Mouse (Mus musculus) hindbrain, embryonic 11.5 days (tissue): Measurements from ENCODE around the gene Spns3. TPM values are rescaled to one million over a fixed set of nuclear protein-coding genes. Genes with fewer than 3 reads are reported as not detected.
A peak's percentile ranks its signal among the peaks of the same experiment; 100 is the strongest.

Experiments
- ATAC-seq: fragments of 200-750 bp; cut with Nextera tagmentation; 2 replicates; pipeline ENCODE4 v1.8.0; 2017; ENCODE audit warnings: mild to moderate bottlenecking, moderate TSS enrichment, moderate library complexity; ENCODE audit not compliant: low FRiP score
- DNase-seq: peaks from one replicate; pipeline ENCODE4 v3.0.0-alpha.2; 2015; ENCODE audit warnings: low spot score
- H3K27ac ChIP-seq: fragments of 300-500 bp; sonication (generic); 2 replicates; pipeline ENCODE4 v1.5.1; 2014; ENCODE audit warnings: mild to moderate bottlenecking, low read depth, low read length
- H3K27me3 ChIP-seq: fragments of 300-500 bp; sonication (generic); 2 replicates; pipeline ENCODE4 v1.6.1; 2014; ENCODE audit warnings: mild to moderate bottlenecking, low read length, moderate library complexity, mixed read lengths; ENCODE audit not compliant: control insufficient read depth, insufficient read depth
- H3K36me3 ChIP-seq: fragments of 300-500 bp; sonication (generic); 2 replicates; pipeline ENCODE4 v1.6.1; 2014; ENCODE audit warnings: mild to moderate bottlenecking, low read length, moderate library complexity, mixed read lengths; ENCODE audit not compliant: control insufficient read depth, insufficient read depth
- H3K4me1 ChIP-seq: fragments of 300-500 bp; sonication (generic); replicated peaks from 2 replicates; pipeline ENCODE4 v1.6.1; 2014; ENCODE audit warnings: low read length, mixed read lengths; ENCODE audit not compliant: control insufficient read depth, insufficient read depth
- H3K4me2 ChIP-seq: fragments of 300-500 bp; sonication (generic); replicated peaks from 2 replicates; pipeline ENCODE4 v1.6.1; 2014; ENCODE audit warnings: mild to moderate bottlenecking, low read depth, low read length
- H3K4me3 ChIP-seq: fragments of 300-500 bp; sonication (generic); 2 replicates; pipeline ENCODE4 v1.5.1; 2014; ENCODE audit warnings: low read depth, low read length
- H3K9ac ChIP-seq: fragments of 300-500 bp; sonication (generic); 2 replicates; pipeline ENCODE4 v1.6.1; 2014; ENCODE audit warnings: low read depth, low read length
- H3K9me3 ChIP-seq: fragments of 300-500 bp; sonication (generic); 2 replicates; pipeline ENCODE4 v1.6.1; 2016; ENCODE audit warnings: low read length; ENCODE audit not compliant: control insufficient read depth
- WGBS: fragments of 180-500 bp; shearing (Covaris S2); extraction: QIAGEN DNeasy Blood & Tissue Kit; methylation state at CpG from one replicate; pipeline ENCODE4 v1.1.7; 2014; 5-methylcytosine and 5-hydroxymethylcytosine counted together
- polyA plus RNA-seq: library from polyadenylated mRNA; unstranded; fragments of >200 nt; fragmentation: Nextera tagmentation; extraction: Ambion mirVana; gene quantifications from 2 replicates; pipeline ENCODE4 v1.2.1, GENCODE M21; 2014

Gene Spns3
- polyA plus RNA-seq, 1 experiment from 2014 or later = not detected

GRCm38 (mm10) chr11:72578471-72578870 lies 28.2 kb upstream of the Spns3 start:
- no peaks in the 10 kb centered on the region for H3K36me3 ChIP-seq
- H3K4me1 ChIP-seq = no peaks in the 10 kb centered on the region
- H3K4me3 ChIP-seq = no peak overlapping the region
- no peak overlapping the region for H3K9ac ChIP-seq
- H3K27ac ChIP-seq = no peak overlapping the region
- no peaks in the 10 kb centered on the region for H3K27me3 ChIP-seq
- no peak overlapping the region for H3K4me2 ChIP-seq
- DNase-seq = no peak
- ATAC-seq = no peak
- no peaks in the 10 kb centered on the region for H3K9me3 ChIP-seq
- 81% methylated on average over 4 of the region's 4 CpGs for WGBS

DNA sequence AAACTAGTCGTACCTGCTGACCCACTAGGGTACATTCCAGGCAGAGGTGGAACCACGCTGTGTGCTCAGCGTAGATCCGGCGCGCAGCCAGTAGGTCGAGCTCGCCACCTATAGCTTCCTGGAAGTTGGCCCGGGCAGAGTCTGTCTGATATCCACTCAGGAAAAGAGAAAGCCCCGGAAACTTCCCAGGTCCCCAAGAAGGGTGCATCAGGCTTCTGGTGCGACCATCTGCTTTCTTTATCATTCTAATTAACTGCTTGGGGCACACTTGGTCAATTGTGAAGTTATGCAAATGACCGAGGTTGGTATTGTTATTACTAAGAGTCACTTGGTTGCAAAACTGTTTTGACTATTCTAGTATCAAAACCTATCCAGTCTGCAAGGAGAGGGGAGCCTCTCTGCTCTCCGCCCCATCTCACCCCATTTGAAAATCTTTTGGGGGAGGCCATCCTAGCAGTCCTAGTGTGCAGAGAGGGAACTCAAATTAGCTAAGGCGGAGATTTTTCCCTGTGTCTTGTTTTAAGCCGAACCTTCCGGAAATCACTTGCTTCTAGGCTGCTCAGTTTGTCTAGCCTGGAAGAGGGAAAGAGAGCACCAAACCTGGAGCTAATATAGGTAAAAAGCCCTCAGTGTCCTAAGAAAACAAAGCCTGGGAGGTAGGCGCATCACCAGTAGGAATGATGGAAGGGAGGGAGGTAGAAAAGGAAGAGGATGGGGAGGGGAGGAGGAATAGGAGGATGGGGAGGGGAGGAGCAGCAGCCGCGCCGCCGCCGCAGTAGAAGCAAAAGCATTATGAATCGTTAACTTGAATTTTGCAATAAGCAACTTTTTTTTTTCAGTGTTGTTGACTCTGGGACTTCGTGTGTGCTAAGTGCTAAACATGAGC lies 26.4 kb upstream of the Spns3 start:
- Histone ChIP-seq H3K27me3 (no peaks in the 10 kb centered on the region), H3K4me1 (no peaks in the 10 kb centered on the region), H3K4me3 (peak overlapping the region; percentile 25), H3K27ac (peak overlapping the region; percentile 32; the same call in 1 of the 2 replicates), H3K9ac (0 out of 2 replicates have a peak overlapping the region, but pooled peaks have one; percentile 23), H3K36me3 (no peaks in the 10 kb centered on the region), H3K4me2 (peak overlapping the region; percentile 41), H3K9me3 (no peaks in the 10 kb centered on the region)
- ATAC-seq (peak; percentile 78), DNase-seq (peak; percentile 56)
- 3% methylated on average over 24 of the region's 24 CpGs for WGBS

DNA sequence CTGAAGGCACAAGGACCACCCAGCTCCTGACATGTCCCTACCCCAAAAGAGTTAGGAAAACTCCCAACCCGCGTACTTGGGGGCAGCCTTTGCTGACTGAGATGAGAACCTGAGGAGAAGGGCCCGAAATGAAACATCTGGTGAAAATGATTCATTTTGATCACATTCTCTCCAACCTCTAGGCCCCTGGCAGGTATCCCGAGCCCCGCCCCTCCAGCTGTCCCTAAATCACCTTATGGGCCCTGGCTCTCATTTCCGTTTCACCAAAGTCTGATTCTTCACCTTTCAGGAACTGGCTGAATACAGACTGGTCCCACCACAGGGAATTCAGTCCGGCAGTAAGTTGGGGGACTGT lies 25.8 kb upstream of the Spns3 start:
- H3K4me2 ChIP-seq = peak overlapping the region; percentile 41
- peak overlapping the region; percentile 25 for H3K4me3 ChIP-seq
- no peak overlapping the region for H3K9ac ChIP-seq
- H3K9me3 ChIP-seq = no peaks in the 10 kb centered on the region
- no peaks in the 10 kb centered on the region for H3K4me1 ChIP-seq
- H3K27me3 ChIP-seq = no peaks in the 10 kb centered on the region
- ATAC-seq (no peak), DNase-seq (peak; percentile 23)
- WGBS = 26% methylated on average over 7 of the region's 7 CpGs
- H3K27ac ChIP-seq = no peak overlapping the region
- no peaks in the 10 kb centered on the region for H3K36me3 ChIP-seq

GRCm38 (mm10) chr11:72573819-72574218 lies 23.5 kb upstream of the Spns3 start:
- Histone ChIP-seq H3K4me2 (no peak overlapping the region), H3K4me3 (no peak overlapping the region), H3K4me1 (no peaks in the 10 kb centered on the region), H3K27ac (no peak overlapping the region), H3K27me3 (no peaks in the 10 kb centered on the region), H3K9me3 (no peaks in the 10 kb centered on the region), H3K9ac (no peak overlapping the region), H3K36me3 (no peaks in the 10 kb centered on the region)
- ATAC-seq = no peak
- 91% methylated on average over 1 of the region's 1 CpGs for WGBS
- peak; percentile 42 for DNase-seq

DNA sequence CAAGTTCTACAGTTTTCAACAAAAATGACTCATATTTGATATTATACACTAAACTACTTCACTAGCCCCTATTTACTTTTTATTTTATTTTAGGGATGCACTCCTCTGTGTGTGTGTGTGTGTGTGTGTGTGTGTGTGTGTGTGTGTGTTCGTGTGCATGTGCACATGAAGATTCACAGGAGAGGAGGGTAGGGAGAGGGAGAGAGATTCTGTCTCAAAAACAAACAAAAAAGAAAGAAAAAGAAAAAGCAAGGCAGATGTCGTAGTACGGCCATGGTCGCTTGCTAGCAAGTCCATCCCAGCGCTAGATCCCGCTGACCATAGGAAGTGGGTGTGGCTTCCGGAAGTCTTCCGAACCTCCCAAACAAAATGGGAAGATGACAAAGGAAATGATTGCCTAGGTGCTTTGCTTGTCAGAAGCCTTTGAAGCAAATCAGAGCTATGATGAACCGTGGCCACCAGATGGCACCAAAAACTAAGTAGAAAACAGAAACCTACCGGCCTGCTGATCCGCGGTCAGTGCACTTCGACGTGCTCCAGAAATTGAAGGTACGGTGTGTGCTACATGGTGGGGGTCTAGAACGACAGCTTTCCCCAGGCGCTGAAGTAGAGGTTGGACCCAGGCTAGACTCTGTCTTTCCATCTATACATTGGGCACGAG lies 20.1 kb upstream of the Spns3 start:
- DNase-seq (peak; percentile 94), ATAC-seq (peak; percentile 78)
- H3K36me3 ChIP-seq = no peaks in the 10 kb centered on the region
- H3K9me3 ChIP-seq = no peaks in the 10 kb centered on the region
- H3K4me3 ChIP-seq = 0 out of 2 replicates have a peak overlapping the region, but pooled peaks have one; percentile 10
- WGBS = 6% methylated on average over 18 of the region's 18 CpGs
- H3K4me1 ChIP-seq = no peaks in the 10 kb centered on the region
- H3K9ac ChIP-seq = 0 out of 2 replicates have a peak overlapping the region, but pooled peaks have one; percentile 27
- H3K27ac ChIP-seq = no peak overlapping the region
- H3K27me3 ChIP-seq = no peaks in the 10 kb centered on the region
- peak overlapping the region; percentile 20; the same call in 1 of the 2 replicates for H3K4me2 ChIP-seq

- Histone ChIP-seq H3K27ac (no peak overlapping the region), H3K36me3 (no peaks in the 10 kb centered on the region), H3K27me3 (no peaks in the 10 kb centered on the region), H3K4me2 (no peak overlapping the region), H3K9me3 (no peaks in the 10 kb centered on the region), H3K9ac (no peak overlapping the region), H3K4me3 (no peak overlapping the region), H3K4me1 (no peaks in the 10 kb centered on the region)
- ATAC-seq (no peak), DNase-seq (no peak)
- 68% methylated on average over 11 of the region's 11 CpGs for WGBS
These were observed 19.5 kb upstream of the Spns3 start for GRCm38 (mm10) chr11:72569671-72570318.

- Histone ChIP-seq H3K9ac (no peak overlapping the region), H3K4me1 (no peaks in the 10 kb centered on the region), H3K27ac (no peak overlapping the region), H3K36me3 (no peaks in the 10 kb centered on the region), H3K9me3 (no peaks in the 10 kb centered on the region), H3K27me3 (no peaks in the 10 kb centered on the region), H3K4me2 (no peak overlapping the region), H3K4me3 (no peak overlapping the region)
- DNase-seq = no peak
- no peak for ATAC-seq
- WGBS = 57% methylated on average over 8 of the region's 8 CpGs
These were observed 18.7 kb upstream of the Spns3 start for GRCm38 (mm10) chr11:72569051-72569450.

DNA sequence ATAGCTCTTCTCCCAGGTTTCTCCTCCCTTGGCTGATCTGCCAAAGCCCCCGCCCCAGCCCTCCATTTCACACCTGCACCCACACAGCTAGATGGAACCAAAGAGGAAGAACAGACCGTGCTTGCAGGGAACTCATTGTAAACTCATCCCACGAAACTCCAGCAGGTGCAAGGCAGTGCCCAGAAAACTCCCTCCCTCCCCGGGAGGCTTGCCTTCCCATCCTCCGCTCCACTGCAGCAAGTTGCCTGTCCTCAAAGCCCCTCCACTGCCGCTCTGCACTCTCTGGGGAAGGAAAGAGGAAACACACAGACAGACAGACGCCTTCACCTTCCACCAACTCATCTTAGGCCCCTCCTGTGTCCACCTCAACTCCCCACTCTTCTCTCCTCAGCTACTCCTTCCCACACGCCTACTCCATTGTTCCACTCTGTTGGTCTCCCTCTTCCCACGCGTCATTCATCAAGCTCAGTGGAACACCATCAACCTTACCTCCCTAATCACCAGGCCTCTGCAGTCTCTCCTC lies 16.6 kb upstream of the Spns3 start:
- Histone ChIP-seq H3K36me3 (no peaks in the 10 kb centered on the region), H3K4me1 (no peaks in the 10 kb centered on the region), H3K9ac (no peak overlapping the region), H3K4me2 (no peak overlapping the region), H3K4me3 (no peak overlapping the region), H3K9me3 (no peaks in the 10 kb centered on the region), H3K27me3 (no peaks in the 10 kb centered on the region), H3K27ac (no peak overlapping the region)
- 46% methylated on average over 10 of the region's 10 CpGs for WGBS
- DNase-seq = no peak
- no peak for ATAC-seq
